Mouse (Mus musculus) bone marrow macrophage, adult 2 months (primary cell): ENCODE measurements around the gene Cand1. TPM values are rescaled to one million over a fixed set of nuclear protein-coding genes. Genes with fewer than 3 reads are reported as not detected.

ENCODE experiments used
- H3K27ac ChIP-seq: 2 replicates; pipeline ENCODE4 v1.5.1; 2012; ENCODE audit warnings: low read depth, low read length; ENCODE audit not compliant: insufficient read depth
- H3K4me1 ChIP-seq: 2 replicates; pipeline ENCODE4 v1.6.1; 2012; ENCODE audit warnings: low read length; ENCODE audit not compliant: control insufficient read depth, insufficient read depth
- H3K4me3 ChIP-seq: 2 replicates; pipeline ENCODE4 v1.5.1; 2012; ENCODE audit warnings: mild to moderate bottlenecking, low read length, moderate library complexity; ENCODE audit not compliant: insufficient read depth
- CTCF ChIP-seq: IDR thresholded peaks from 2 replicates; pipeline ENCODE4 v1.5.1; 2012; ENCODE audit warnings: low read depth, mild to moderate bottlenecking, low read length, moderate library complexity
- POLR2A ChIP-seq: IDR thresholded peaks from 2 replicates; pipeline ENCODE4 v1.6.1; 2012; ENCODE audit warnings: mild to moderate bottlenecking, low read depth, low read length, borderline replicate concordance
- polyA plus RNA-seq: library from polyadenylated mRNA; stranded (reverse); fragments of >200 nt; gene quantifications from 2 replicates; pipeline ENCODE4 v1.2.4, GENCODE M21; 2012; ENCODE audit not compliant: missing spikeins, insufficient read depth, insufficient read length

Cand1 gene
- polyA plus RNA-seq, result 29.1 and 35.9 TPM in 2 replicates

DNA sequence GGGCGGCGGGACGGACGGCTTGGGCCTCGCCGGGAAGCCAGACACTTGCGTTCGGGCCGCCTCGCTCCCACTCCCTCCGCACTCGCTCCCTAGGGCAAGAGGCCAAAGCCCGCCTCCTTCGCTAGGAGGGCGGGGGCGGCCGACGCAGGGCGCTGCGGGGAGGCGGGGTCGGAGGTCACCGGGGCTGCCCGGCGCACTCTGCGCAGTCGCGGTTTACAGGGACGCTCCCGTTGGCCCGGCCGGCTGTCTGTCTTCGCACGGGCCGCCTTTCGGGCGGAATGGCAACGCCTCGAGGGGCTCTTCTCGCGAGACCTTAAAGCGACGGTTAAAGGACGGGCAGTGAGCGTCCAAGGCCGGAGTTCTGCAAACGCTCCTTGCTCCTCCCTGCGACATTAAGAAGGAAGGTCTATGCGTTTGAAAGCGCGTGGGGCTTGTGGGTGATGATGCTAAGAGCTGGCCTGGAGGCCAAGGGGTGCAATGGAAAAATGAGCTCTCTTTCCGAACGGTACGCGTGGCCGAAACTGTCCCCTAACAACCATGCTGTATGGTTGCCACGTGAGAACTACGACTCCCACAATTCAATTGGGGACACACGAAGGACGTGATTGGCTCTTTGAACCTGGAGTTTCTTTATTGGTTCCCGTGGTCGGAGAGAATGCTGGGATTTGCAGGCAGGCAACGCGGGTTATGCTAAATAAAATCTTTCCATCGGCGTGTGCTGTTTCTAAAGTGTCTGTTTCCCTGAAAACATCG lies at the start of gene Cand1:
TSS of gene Cand1 (minus strand) at position 87 of the 753 bp plus-strand sequence.
- peak within 1 kb of the TSS; percentile 83 for H3K27ac ChIP-seq
- peaks cover 7% of the 10 kb centered on the region for H3K4me1 ChIP-seq
- TF ChIP-seq POLR2A, result no peak
- TF ChIP-seq CTCF, result no peak
- peak within 1 kb of the TSS; percentile 95 for H3K4me3 ChIP-seq

DNA sequence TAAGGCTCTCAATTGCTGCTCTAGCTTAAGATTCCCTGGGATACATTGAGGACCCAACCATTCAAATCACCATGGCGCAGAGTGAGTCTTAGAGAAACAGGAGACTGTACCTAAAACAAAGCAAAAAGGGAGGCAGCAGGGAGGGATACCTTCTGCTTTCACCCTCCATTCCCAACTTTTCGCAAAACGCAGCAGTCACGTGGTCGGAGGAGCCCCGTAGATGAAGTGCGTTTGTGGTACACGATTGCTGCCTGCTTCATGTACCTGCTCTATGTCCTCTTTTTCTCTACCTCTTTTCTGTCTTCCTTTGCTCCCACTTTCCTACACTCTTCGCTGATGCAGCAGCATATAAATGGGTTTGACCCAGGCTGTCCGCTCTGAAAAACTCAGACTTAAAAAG lies 39.0 kb upstream of the Cand1 start:
- Histone ChIP-seq H3K27ac (no peak overlapping the region), H3K4me1 (no peaks in the 10 kb centered on the region), H3K4me3 (no peak overlapping the region)
- TF ChIP-seq CTCF, result no peak
- TF ChIP-seq POLR2A, result no peak

DNA sequence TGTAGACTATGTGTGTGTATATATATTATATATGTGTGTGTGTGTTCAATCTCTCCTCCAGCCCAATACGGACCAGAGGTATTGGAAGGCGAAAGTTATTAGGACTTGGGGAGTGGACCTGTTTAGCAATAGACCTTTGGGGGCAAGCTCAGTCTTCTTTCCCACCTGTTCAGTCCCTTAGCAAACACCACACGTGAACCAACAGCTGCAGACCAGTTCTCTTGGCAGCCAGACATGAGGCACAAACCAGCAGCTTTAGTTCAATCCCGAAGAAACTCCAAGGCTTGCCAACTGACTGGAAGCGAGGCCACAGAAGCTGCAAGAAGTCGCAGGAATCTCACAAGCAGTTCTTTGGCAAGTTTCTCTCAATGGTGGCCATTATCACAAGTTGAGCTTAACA lies 34.5 kb upstream of the Cand1 start:
- H3K4me3 ChIP-seq, result no peak overlapping the region
- no peak overlapping the region for H3K27ac ChIP-seq
- TF ChIP-seq CTCF (no peak), POLR2A (no peak)
- no peaks in the 10 kb centered on the region for H3K4me1 ChIP-seq

DNA sequence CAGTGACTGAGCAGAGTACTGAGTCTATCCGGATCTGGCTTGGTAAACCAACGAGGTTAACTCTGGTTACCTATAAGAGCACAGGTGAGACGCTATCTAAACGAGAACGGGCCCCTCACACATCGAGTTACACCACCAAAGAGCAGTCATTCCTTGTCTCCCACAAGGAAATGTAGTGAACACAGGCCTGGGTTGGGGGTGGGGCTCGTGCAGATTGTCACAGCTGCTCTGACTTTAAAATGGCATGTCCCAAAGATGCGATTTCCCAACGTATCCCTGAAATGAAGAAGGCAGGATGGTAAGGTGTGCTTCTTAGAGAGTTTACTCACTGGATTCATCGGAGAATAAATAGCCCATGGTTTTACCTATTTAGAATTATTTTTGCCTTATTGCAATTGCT lies 32.7 kb upstream of the Cand1 start:
- Histone ChIP-seq H3K4me1 (no peaks in the 10 kb centered on the region), H3K4me3 (no peak overlapping the region), H3K27ac (no peak overlapping the region)
- no peak for TF ChIP-seq POLR2A
- no peak for TF ChIP-seq CTCF

DNA sequence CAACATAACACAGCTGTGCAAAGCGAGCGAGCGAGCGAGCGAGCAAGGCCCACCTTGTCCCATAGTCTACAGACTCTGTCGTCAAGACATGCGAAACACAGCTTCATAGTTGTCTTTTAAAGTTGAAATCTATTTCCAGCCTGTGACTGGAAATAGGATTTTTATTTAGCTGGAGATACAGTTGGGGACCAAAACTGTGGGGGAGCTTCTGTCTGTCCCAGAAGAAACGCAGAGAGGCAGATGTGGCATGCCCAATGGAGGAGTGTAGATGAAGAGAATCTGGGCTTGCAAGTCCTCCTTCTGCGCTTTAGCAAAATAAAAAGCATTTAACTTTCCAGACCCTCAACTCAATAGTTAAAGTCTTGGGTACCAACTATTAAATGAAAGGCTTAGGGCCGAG lies 32.1 kb upstream of the Cand1 start:
- H3K4me1 ChIP-seq, result no peaks in the 10 kb centered on the region
- TF ChIP-seq CTCF (no peak), POLR2A (no peak)
- no peak overlapping the region for H3K4me3 ChIP-seq
- H3K27ac ChIP-seq, result no peak overlapping the region

DNA sequence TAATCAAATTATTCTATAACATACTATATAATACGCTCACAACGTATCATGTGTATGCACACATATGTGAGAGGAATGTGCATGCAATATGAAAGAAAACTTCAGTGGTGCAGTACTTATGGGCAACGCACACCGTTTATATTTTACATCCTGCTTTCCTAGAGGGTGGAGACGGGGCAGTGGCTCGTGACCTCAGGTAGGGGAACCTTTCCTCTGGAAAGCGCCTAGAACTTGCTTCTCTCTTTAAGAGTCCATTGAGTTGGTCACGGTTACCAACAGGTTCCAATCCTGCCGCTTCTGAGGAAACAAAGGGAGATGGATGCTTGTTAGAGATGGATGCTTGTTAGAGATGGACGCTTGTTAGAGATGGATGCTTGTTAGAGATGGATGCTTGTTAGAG lies 31.2 kb upstream of the Cand1 start:
- TF ChIP-seq CTCF, result no peak
- TF ChIP-seq POLR2A, result no peak
- no peaks in the 10 kb centered on the region for H3K4me1 ChIP-seq
- no peak overlapping the region for H3K4me3 ChIP-seq
- no peak overlapping the region for H3K27ac ChIP-seq

DNA sequence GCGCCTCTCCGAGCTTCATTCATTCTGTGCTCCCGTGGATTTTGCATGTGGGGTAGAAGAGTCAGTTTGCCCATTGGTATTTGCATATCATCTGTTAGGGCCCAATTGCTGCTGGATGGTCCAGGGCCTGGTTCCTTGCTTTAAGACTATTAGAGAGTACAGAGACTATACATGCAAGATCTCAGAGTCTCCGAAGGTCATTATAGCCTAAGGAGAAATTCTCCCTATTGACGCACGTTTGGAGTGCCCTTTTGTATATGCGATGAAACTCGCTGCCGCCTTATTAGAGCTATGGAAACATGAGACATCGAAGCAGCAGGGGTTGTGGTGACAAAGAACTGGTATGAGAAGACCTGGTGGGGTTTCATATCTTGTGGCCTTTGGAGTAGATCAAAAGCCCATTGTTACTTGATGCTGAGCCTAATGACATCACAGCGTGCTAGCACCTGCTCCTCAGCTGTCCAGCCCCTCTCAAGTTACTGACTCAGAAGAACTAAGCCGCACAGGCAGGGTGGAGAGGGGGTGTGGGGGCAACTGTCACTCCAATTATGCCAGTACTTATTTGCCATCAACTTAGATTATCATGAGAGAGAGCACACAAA lies 30.6 kb upstream of the Cand1 start:
- Histone ChIP-seq H3K4me1 (no peaks in the 10 kb centered on the region), H3K27ac (no peak overlapping the region), H3K4me3 (no peak overlapping the region)
- TF ChIP-seq POLR2A (no peak), CTCF (no peak)

DNA sequence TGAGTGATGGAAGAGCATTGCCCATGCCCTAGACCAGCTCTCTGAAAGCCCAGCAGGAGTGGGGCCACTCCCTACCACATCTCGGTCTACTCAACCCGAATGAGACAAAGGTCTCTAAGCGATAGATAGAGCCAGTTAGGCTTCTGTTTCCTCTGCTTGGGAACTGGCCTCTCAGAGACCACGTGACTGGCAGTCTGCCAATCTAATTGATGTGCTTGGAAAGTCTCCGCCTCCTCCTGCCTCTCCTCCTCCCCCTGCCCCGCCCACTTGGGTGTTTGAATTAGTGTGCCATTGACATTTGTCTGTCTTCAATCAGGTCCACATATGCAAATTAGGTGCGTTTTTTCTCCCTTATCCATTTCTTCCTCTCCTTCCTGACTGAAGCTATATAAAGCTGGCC lies 24.9 kb upstream of the Cand1 start:
- H3K4me3 ChIP-seq, result no peak overlapping the region
- H3K4me1 ChIP-seq, result no peaks in the 10 kb centered on the region
- TF ChIP-seq CTCF, result no peak
- TF ChIP-seq POLR2A, result no peak
- H3K27ac ChIP-seq, result no peak overlapping the region

DNA sequence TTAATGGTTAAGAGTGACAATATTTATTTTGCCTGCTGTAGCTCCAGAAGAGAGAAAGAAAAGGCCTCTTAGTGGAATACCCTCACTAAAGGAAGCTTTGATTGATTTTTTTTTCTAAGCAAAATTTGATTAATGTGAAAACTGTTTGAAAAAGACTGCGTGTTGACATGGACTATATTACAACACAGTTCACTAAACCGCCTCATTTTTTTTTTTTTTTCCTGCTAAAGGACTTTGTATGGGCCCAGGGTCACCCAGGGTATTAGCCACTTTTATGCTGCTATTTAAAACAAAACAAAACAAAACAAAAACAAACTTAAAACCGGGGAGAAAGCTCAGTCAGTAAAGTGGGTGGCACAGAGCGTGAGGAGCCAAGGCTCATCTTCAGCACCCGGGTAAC lies 23.0 kb upstream of the Cand1 start:
- H3K4me1 ChIP-seq, result no peaks in the 10 kb centered on the region
- H3K4me3 ChIP-seq, result no peak overlapping the region
- H3K27ac ChIP-seq, result no peak overlapping the region
- TF ChIP-seq CTCF (no peak), POLR2A (no peak)

DNA sequence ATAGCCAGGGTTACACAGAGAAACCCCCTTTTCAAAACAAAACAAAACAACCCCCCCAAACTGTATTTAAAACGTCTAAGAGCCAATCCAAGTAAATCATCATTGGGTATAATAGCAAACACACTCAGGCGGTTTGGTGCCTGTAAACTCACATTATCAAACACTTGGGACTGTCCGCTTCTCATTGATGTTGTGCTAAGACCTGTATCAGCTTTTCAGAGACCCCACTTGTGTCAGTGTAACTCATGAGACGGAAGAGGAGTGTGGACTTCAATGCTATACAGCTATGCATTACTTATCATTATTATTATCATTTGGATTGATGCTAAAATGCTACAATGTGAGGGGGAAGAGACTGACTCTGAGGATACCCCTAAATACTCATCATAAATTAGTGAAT lies 18.0 kb upstream of the Cand1 start:
- H3K27ac ChIP-seq, result no peak overlapping the region
- no peak overlapping the region for H3K4me3 ChIP-seq
- no peak for TF ChIP-seq POLR2A
- TF ChIP-seq CTCF, result no peak
- no peaks in the 10 kb centered on the region for H3K4me1 ChIP-seq

DNA sequence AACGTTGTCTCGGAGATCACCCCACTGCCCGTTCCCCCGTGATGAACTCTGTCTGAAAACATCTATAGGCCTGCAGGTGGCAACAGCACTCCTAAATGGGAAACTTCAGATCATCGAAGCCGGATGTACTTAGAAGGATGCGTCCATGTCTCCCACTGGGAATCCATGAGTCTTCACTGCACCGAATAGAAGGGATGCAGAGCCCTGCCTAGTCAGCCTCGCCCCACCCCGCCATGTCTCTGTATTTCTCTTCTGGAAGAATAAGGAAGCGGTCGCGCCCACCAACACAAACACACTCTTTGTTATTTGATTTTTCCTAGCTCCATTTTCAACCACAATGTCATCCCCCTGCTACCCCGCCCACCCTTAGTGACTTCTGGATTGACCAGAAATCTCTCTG lies 4.3 kb upstream of the Cand1 start:
- H3K4me3 ChIP-seq, result no peak overlapping the region
- TF ChIP-seq CTCF (no peak), POLR2A (no peak)
- H3K27ac ChIP-seq, result no peak overlapping the region
- H3K4me1 ChIP-seq, result no peaks in the 10 kb centered on the region
